Mouse (Mus musculus): ENCODE results near the gene Sin3a. TPM values are rescaled to one million over a fixed set of nuclear protein-coding genes. Genes with fewer than 3 reads are reported as not detected.

Gene Sin3a
- polyA plus RNA-seq, 1 experiment, result 79.3 TPM

DNA sequence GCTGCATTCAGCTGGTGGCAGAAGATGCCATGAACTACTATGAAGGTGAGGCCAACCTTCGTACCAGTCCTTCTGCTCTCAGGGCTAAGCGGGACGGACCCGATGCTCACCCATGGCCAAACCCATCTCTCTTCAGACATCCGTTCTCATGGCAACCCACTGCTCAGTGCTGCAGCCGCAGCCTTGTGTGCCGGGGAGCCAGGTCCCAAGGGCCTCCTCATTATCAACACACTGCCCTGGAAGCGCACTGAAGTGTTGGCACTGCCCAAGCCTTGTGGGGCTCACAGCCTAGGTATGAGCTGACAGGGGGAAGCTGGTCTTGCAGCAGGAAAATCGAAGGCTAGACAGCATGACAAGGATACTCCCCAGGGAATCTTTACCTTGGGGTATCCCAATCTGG, 67.3 kb downstream of the Sin3a start:
- TF ChIP-seq POLR2A (IDR thresholded peaks at IDR 0.05; ENCODE audit: borderline replicate concordance, extremely low read depth, insufficient read depth, insufficient read length, poor library complexity, severe bottlenecking) (no peak), CTCF (IDR thresholded peaks at IDR 0.05; ENCODE audit: borderline replicate concordance, extremely low read depth, insufficient read depth, insufficient read length) (no peak)

GRCm38 (mm10) chr9:57139571-57139970, 67.7 kb downstream of the Sin3a start:
- no peak for DNase-seq (ENCODE audit: low read depth)
- TF ChIP-seq CTCF (IDR thresholded peaks at IDR 0.05; ENCODE audit: borderline replicate concordance, extremely low read depth, insufficient read depth, insufficient read length), result no peak
- no peak for TF ChIP-seq POLR2A (IDR thresholded peaks at IDR 0.05; ENCODE audit: borderline replicate concordance, extremely low read depth, insufficient read depth, insufficient read length, poor library complexity, severe bottlenecking)

More for the DNA sequence above, 67.3 kb downstream of the Sin3a start:
- DNase-seq (ENCODE audit: low read depth), result no peak

DNA sequence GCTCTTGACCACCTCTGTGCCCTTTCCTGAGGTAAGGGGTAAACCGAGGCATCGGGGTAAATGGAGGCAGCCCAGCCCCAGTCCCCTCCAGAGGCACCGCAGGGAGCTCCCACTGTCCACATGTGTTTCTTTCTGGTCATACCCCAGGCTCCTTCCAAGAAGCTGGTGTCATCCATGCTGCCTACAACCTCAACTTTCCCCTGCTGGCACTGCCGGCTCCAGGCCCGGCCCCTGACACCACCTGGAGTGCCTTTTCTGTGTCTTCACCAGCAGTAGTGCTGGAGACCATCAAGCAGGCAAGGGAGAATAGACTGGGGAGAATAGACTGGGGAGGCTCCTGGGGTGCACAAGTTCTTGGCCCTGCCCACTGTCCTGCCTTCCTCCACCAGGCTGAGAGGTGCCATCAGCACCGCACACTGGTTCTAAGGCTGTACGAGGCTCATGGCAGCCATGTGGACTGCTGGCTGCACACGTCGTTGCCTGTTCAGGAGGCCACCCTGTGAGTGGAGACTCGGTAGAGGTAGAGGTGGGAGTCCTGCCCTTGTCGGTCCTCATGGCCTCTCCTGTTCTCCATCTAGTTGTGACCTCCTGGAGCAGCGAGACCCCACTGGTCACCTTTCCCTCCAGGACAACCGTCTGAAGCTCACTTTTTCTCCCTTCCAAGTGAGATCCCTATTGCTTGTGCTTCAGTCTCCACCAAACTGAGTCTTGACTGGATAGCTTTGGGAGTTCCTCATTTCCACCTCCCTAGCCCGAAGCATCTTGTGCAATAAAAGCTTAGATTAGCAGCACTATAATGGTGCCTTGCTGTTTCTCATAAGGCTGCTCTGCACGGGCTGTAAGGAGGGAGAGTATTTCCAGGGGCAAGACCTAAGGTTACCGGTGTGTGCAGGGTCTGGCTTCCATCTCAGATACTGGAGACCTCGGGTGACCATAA, 69.8 kb downstream of the Sin3a start:
- TF ChIP-seq POLR2A (IDR thresholded peaks at IDR 0.05; ENCODE audit: borderline replicate concordance, extremely low read depth, insufficient read depth, insufficient read length, poor library complexity, severe bottlenecking), result no peak
- no peak for TF ChIP-seq CTCF (IDR thresholded peaks at IDR 0.05; ENCODE audit: borderline replicate concordance, extremely low read depth, insufficient read depth, insufficient read length)
- DNase-seq (ENCODE audit: low read depth), result no peak

- TF ChIP-seq POLR2A (IDR thresholded peaks at IDR 0.05; ENCODE audit: borderline replicate concordance, extremely low read depth, insufficient read depth, insufficient read length, poor library complexity, severe bottlenecking), result no peak
- no peak for TF ChIP-seq CTCF (IDR thresholded peaks at IDR 0.05; ENCODE audit: borderline replicate concordance, extremely low read depth, insufficient read depth, insufficient read length)
- DNase-seq (ENCODE audit: low read depth), result no peak
Observed at GRCm38 (mm10) chr9:57143212-57143611, 71.4 kb downstream of the Sin3a start.

DNA sequence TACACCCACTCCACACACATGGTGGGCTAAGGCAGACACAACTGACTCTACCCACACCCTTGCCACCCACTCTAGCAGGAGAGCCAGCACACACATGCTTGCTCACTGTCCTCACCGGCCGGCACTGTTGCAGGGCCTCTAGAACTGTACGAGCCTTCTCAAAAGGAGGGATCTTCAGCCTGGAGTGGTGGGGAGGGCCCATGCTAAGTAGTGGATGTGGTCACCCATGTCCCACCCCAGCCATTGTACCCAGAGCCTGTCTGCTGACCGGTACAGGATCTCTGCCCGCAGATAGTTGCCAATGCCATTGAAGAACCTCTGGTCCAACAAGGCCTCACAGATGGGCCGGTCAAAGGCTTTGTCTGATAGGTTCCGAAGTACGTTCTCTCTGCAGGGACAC, 73.0 kb downstream of the Sin3a start:
- no peak for TF ChIP-seq CTCF (IDR thresholded peaks at IDR 0.05; ENCODE audit: borderline replicate concordance, extremely low read depth, insufficient read depth, insufficient read length)
- TF ChIP-seq POLR2A (IDR thresholded peaks at IDR 0.05; ENCODE audit: borderline replicate concordance, extremely low read depth, insufficient read depth, insufficient read length, poor library complexity, severe bottlenecking), result no peak

GRCm38 (mm10) chr9:57146451-57147066, 74.7 kb downstream of the Sin3a start:
- no peak for DNase-seq (ENCODE audit: low read depth)
- TF ChIP-seq CTCF (IDR thresholded peaks at IDR 0.05; ENCODE audit: borderline replicate concordance, extremely low read depth, insufficient read depth, insufficient read length) (no peak), POLR2A (IDR thresholded peaks at IDR 0.05; ENCODE audit: borderline replicate concordance, extremely low read depth, insufficient read depth, insufficient read length, poor library complexity, severe bottlenecking) (no peak)

More for the DNA sequence above, 73.0 kb downstream of the Sin3a start:
- no peak for DNase-seq (ENCODE audit: low read depth)

GRCm38 (mm10) chr9:57147205-57148143, 75.6 kb downstream of the Sin3a start:
- no peak for TF ChIP-seq CTCF (IDR thresholded peaks at IDR 0.05; ENCODE audit: borderline replicate concordance, extremely low read depth, insufficient read depth, insufficient read length)
- 0 out of 2 replicates have a peak, but pooled peaks have one; percentile 4 for TF ChIP-seq POLR2A (IDR thresholded peaks at IDR 0.05; ENCODE audit: borderline replicate concordance, extremely low read depth, insufficient read depth, insufficient read length, poor library complexity, severe bottlenecking)
- no peak for DNase-seq (ENCODE audit: low read depth)

- DNase-seq (ENCODE audit: low read depth), result peak; percentile 98
- no peak for TF ChIP-seq CTCF (IDR thresholded peaks at IDR 0.05; ENCODE audit: borderline replicate concordance, extremely low read depth, insufficient read depth, insufficient read length)
- no peak for TF ChIP-seq POLR2A (IDR thresholded peaks at IDR 0.05; ENCODE audit: borderline replicate concordance, extremely low read depth, insufficient read depth, insufficient read length, poor library complexity, severe bottlenecking)
Observed at GRCm38 (mm10) chr9:57148144-57148878, 76.5 kb downstream of the Sin3a start, which contains the start of gene Neil1. TSS of gene Neil1 (minus strand) at chr9:57148305.

- no peak for DNase-seq (ENCODE audit: low read depth)
- TF ChIP-seq POLR2A (IDR thresholded peaks at IDR 0.05; ENCODE audit: borderline replicate concordance, extremely low read depth, insufficient read depth, insufficient read length, poor library complexity, severe bottlenecking) (no peak), CTCF (IDR thresholded peaks at IDR 0.05; ENCODE audit: borderline replicate concordance, extremely low read depth, insufficient read depth, insufficient read length) (no peak)
Observed at GRCm38 (mm10) chr9:57149021-57149420, 77.2 kb downstream of the Sin3a start.

- no peak for DNase-seq (ENCODE audit: low read depth)
- no peak for TF ChIP-seq POLR2A (IDR thresholded peaks at IDR 0.05; ENCODE audit: borderline replicate concordance, extremely low read depth, insufficient read depth, insufficient read length, poor library complexity, severe bottlenecking)
- TF ChIP-seq CTCF (IDR thresholded peaks at IDR 0.05; ENCODE audit: borderline replicate concordance, extremely low read depth, insufficient read depth, insufficient read length), result no peak
Observed at GRCm38 (mm10) chr9:57150192-57150591, 78.4 kb downstream of the Sin3a start.

Measured in brain, embryonic 14.5 days (tissue).